Mouse (Mus musculus): ENCODE data around the gene Itgb8.

- TF ChIP-seq CTCF (IDR thresholded peaks at IDR 0.05; ENCODE audit: low read depth) = no peak
- TF ChIP-seq EP300 (IDR thresholded peaks at IDR 0.05; ENCODE audit: low read depth) = no peak
Observed at GRCm38 (mm10) chr12:119224699-119225098, 13.9 kb downstream of the Itgb8 start.

All from liver, embryonic 14.5 days (tissue).